Mouse (Mus musculus): ENCODE results near the gene Cald1.

DNA sequence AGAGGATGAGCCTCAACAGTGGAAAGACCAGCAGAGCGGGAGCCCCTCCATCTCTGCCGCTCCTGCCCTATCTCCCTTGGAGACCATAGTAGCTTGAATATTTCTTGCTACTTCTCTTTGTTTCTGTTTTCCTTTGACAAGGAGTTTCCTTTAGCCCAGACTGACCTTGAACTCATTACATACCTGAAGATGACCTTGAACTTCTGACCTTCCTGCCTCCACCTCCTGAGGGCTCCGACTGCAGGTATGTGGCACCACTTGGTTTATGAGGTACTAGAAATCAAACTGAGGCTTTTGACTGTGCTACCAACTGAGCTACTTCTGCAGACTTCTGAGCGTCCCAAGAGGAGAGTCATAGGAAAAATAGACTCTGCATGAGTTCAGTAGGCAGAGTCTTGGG, 38.8 kb upstream of the Cald1 start:
- TF ChIP-seq CTCF (IDR thresholded peaks at IDR 0.05; ENCODE audit: control insufficient read depth, insufficient read depth, low read length) (no peak), POLR2A (IDR thresholded peaks at IDR 0.05; ENCODE audit: borderline replicate concordance, control insufficient read depth, low read depth, low read length) (no peak)
